In genomic region chr9:25076505-25076904, GRCm38 (mm10) we compare ENCODE assay signal across 28 mouse cellular contexts. TPM values are rescaled to one million over a fixed set of nuclear protein-coding genes. Genes with fewer than 3 reads are reported as not detected.
"Had no signal": no experiment of that assay in that cellular context is flagged by ENCODE, and none has a peak within 500 bp of the region (broad histone marks: within the 10 kb centered on the region; RNA-seq: fewer than 3 reads in every experiment).

No protein-coding gene starts in this region.

- H3K36me3 ChIP-seq: kidney, embryonic 15.5 days; liver, embryonic 13.5 days; midbrain, embryonic 10.5 days; midbrain, embryonic 13.5 days; neural tube, embryonic 13.5 days; stomach, embryonic 15.5 days had no signal

- H3K4me1 ChIP-seq: kidney, embryonic 15.5 days; midbrain, embryonic 10.5 days; midbrain, embryonic 13.5 days; neural tube, embryonic 13.5 days; stomach, embryonic 15.5 days had no signal

- ATAC-seq: midbrain, embryonic 13.5 days; midbrain, embryonic 16.5 days had no signal

- H3K9me3 ChIP-seq: kidney, embryonic 15.5 days; liver, embryonic 13.5 days; megakaryocyte, embryonic 14.5 days; midbrain, embryonic 10.5 days; midbrain, embryonic 13.5 days; neural tube, embryonic 13.5 days; stomach, embryonic 15.5 days had no signal

- DNase-seq: kidney, postnatal 10 days; kidney, postnatal 36 days; layer of hippocampus, postnatal 36 days; liver, embryonic 13.5 days; retina, postnatal 1 day; spleen, adult 18-20 months; thymus, postnatal 25 days had no signal

- H3K9ac ChIP-seq: kidney, embryonic 15.5 days; liver, embryonic 13.5 days; lung, embryonic 14.5 days; midbrain, embryonic 13.5 days; neural tube, embryonic 13.5 days; stomach, embryonic 15.5 days had no signal

- H3K27ac ChIP-seq: kidney, embryonic 15.5 days; liver, embryonic 13.5 days; midbrain, embryonic 10.5 days; midbrain, embryonic 13.5 days; neural tube, embryonic 13.5 days; stomach, embryonic 15.5 days had no signal

- H3K4me3 ChIP-seq: kidney, embryonic 15.5 days; left cerebral cortex, adult 2 months; liver, embryonic 13.5 days; midbrain, embryonic 10.5 days; midbrain, embryonic 13.5 days; myocyte; neural tube, embryonic 13.5 days; stomach, embryonic 15.5 days had no signal

- H3K4me2 ChIP-seq: kidney, embryonic 15.5 days; liver, embryonic 13.5 days; lung, embryonic 14.5 days; midbrain, embryonic 13.5 days; neural tube, embryonic 13.5 days; stomach, embryonic 15.5 days had no signal

- H3K27me3 ChIP-seq: kidney, embryonic 15.5 days; liver, embryonic 13.5 days; megakaryocyte, embryonic 14.5 days; midbrain, embryonic 13.5 days; neural tube, embryonic 13.5 days; stomach, embryonic 15.5 days had no signal

RNA-seq across cellular contexts. Expression of gene Gm10181, which starts 12.7 kb away (rescaled TPM):
- total RNA-seq: layer of hippocampus, adult 8-10 months; layer of hippocampus, postnatal 10 days; layer of hippocampus, postnatal 36 days; left cerebral cortex, adult 2 months; left cerebral cortex, postnatal 10 days; left cerebral cortex, postnatal 36 days; liver, adult 2 months; monocyte, adult 5-6 weeks; neutrophil, adult 5-6 weeks had no signal
- polyA plus RNA-seq: kidney, embryonic 15.5 days; limb, embryonic 11.5 days; limb, embryonic 14.5 days; liver, adult 2 months; liver, embryonic 13.5 days; liver, embryonic 16.5 days; lung, embryonic 14.5 days; midbrain, embryonic 10.5 days; midbrain, embryonic 13.5 days; midbrain, embryonic 16.5 days; myocyte; neural tube, embryonic 13.5 days; stomach, embryonic 15.5 days; thymus, postnatal 0 days had no signal
